16 mouse cellular contexts compared by ENCODE assay signal in genomic region chr6:51100341-51100740, GRCm38 (mm10).
DNase-seq lines count a peak whose midpoint lies in the region.
"Had no signal": no experiment of that assay in that cellular context is flagged by ENCODE, and none has a peak within 500 bp of the region (broad histone marks: within the 10 kb centered on the region; RNA-seq: fewer than 3 reads in every experiment).

No protein-coding gene starts in this region.

- DNase-seq in heart, adult 11 months = peak; percentile 54
- no peak for DNase-seq in heart, postnatal 25 days (ENCODE audit: low spot score)
- peak; percentile 29 to 72 for DNase-seq in spleen, postnatal 10 days (ENCODE audit: low spot score in 2 of 2)
- no peak for DNase-seq in spleen, adult 12 weeks (ENCODE audit: low spot score)
- peak; percentile 51 to 63 for DNase-seq in spleen, postnatal 4 days (ENCODE audit: low spot score in 2 of 2)
- no peak for DNase-seq in spleen, adult 18-20 months
- DNase-seq: adrenal gland, adult 2 months; adrenal gland, adult 8-10 months; adrenal gland, postnatal 10 days; adrenal gland, postnatal 14 days; adrenal gland, postnatal 25 days; adrenal gland, postnatal 36 days; B cell, adult 2 months; cerebellum, adult 11 months; cerebellum, adult 11-12 months; cerebellum, adult 18-20 months had no signal

- intact Hi-C loops in heart, postnatal 25 days (cut with DNase I) = loop anchor here (5.0 kb wide), 1 partner anchor 62 kb away; no protein-coding TSS in a partner anchor

Comparison
In these comparisons a context has a peak if more than half of its experiments do, and no peak if none do; other contexts are left out.
1. DNase-seq: peak in heart, adult 11 months (single experiment), spleen, postnatal 10 days (2 of 2) and spleen, postnatal 4 days (2 of 2); none in heart, postnatal 25 days (single experiment), spleen, adult 12 weeks (single experiment) and spleen, adult 18-20 months (0 of 2).